Mouse (Mus musculus): ENCODE results near the gene Pcdh9. TPM values are rescaled to one million over a fixed set of nuclear protein-coding genes. Genes with fewer than 3 reads are reported as not detected.

The Pcdh9 gene
- total RNA-seq, 2 experiments from 2014 or later = not detected

- ATAC-seq (replicated peaks; ENCODE audit: low FRiP score, poor library complexity, severe bottlenecking) = no peak
Observed at GRCm38 (mm10) chr14:93599997-93600396, 290.5 kb downstream of the Pcdh9 start.

- no peak for ATAC-seq (replicated peaks; ENCODE audit: low FRiP score, poor library complexity, severe bottlenecking)
Observed at GRCm38 (mm10) chr14:93585432-93586024, 305.0 kb downstream of the Pcdh9 start.

- ATAC-seq (replicated peaks; ENCODE audit: low FRiP score, poor library complexity, severe bottlenecking) = no peak
Observed at GRCm38 (mm10) chr14:93564361-93564760, 326.1 kb downstream of the Pcdh9 start.

- ATAC-seq (replicated peaks; ENCODE audit: low FRiP score, poor library complexity, severe bottlenecking) = no peak
Observed at GRCm38 (mm10) chr14:93561577-93561976, 328.9 kb downstream of the Pcdh9 start.

- ATAC-seq (replicated peaks; ENCODE audit: low FRiP score, poor library complexity, severe bottlenecking) = no peak
Observed at GRCm38 (mm10) chr14:93553771-93554170, 336.7 kb downstream of the Pcdh9 start.

- ATAC-seq (replicated peaks; ENCODE audit: low FRiP score, poor library complexity, severe bottlenecking) = no peak
Observed at GRCm38 (mm10) chr14:93545575-93545974, 344.9 kb downstream of the Pcdh9 start.

- no peak for ATAC-seq (replicated peaks; ENCODE audit: low FRiP score, poor library complexity, severe bottlenecking)
Observed at GRCm38 (mm10) chr14:93543970-93544627, 346.4 kb downstream of the Pcdh9 start.

GRCm38 (mm10) chr14:93543561-93543960, 346.9 kb downstream of the Pcdh9 start:
- no peak for ATAC-seq (replicated peaks; ENCODE audit: low FRiP score, poor library complexity, severe bottlenecking)

- no peak for ATAC-seq (replicated peaks; ENCODE audit: low FRiP score, poor library complexity, severe bottlenecking)
Observed at GRCm38 (mm10) chr14:93534928-93535327, 355.6 kb downstream of the Pcdh9 start.

GRCm38 (mm10) chr14:93523430-93523829, 367.0 kb downstream of the Pcdh9 start:
- no peak for ATAC-seq (replicated peaks; ENCODE audit: low FRiP score, poor library complexity, severe bottlenecking)

- no peak for ATAC-seq (replicated peaks; ENCODE audit: low FRiP score, poor library complexity, severe bottlenecking)
Observed at GRCm38 (mm10) chr14:93520166-93520565, 370.3 kb downstream of the Pcdh9 start.

GRCm38 (mm10) chr14:93516679-93517078, 373.8 kb downstream of the Pcdh9 start:
- no peak for ATAC-seq (replicated peaks; ENCODE audit: low FRiP score, poor library complexity, severe bottlenecking)

GRCm38 (mm10) chr14:93506107-93506506, 384.4 kb downstream of the Pcdh9 start:
- no peak for ATAC-seq (replicated peaks; ENCODE audit: low FRiP score, poor library complexity, severe bottlenecking)

- no peak for ATAC-seq (replicated peaks; ENCODE audit: low FRiP score, poor library complexity, severe bottlenecking)
Observed at GRCm38 (mm10) chr14:93498813-93499690, 391.4 kb downstream of the Pcdh9 start.

GRCm38 (mm10) chr14:93474991-93475390, 415.5 kb downstream of the Pcdh9 start:
- ATAC-seq (replicated peaks; ENCODE audit: low FRiP score, poor library complexity, severe bottlenecking) = no peak

GRCm38 (mm10) chr14:93472494-93472893, 418.0 kb downstream of the Pcdh9 start:
- no peak for ATAC-seq (replicated peaks; ENCODE audit: low FRiP score, poor library complexity, severe bottlenecking)

- no peak for ATAC-seq (replicated peaks; ENCODE audit: low FRiP score, poor library complexity, severe bottlenecking)
Observed at GRCm38 (mm10) chr14:93463360-93463892, 427.1 kb downstream of the Pcdh9 start.

- no peak for ATAC-seq (replicated peaks; ENCODE audit: low FRiP score, poor library complexity, severe bottlenecking)
Observed at GRCm38 (mm10) chr14:93450930-93451665, 439.4 kb downstream of the Pcdh9 start.

GRCm38 (mm10) chr14:93441852-93442251, 448.6 kb downstream of the Pcdh9 start:
- ATAC-seq (replicated peaks; ENCODE audit: low FRiP score, poor library complexity, severe bottlenecking) = no peak

GRCm38 (mm10) chr14:93437226-93437625, 453.3 kb downstream of the Pcdh9 start:
- ATAC-seq (replicated peaks; ENCODE audit: low FRiP score, poor library complexity, severe bottlenecking) = no peak

Measured in erythroblast, adult 5-6 weeks (primary cell).